Mouse (Mus musculus): ENCODE data around the gene Tldc2.

Gene Tldc2

DNA sequence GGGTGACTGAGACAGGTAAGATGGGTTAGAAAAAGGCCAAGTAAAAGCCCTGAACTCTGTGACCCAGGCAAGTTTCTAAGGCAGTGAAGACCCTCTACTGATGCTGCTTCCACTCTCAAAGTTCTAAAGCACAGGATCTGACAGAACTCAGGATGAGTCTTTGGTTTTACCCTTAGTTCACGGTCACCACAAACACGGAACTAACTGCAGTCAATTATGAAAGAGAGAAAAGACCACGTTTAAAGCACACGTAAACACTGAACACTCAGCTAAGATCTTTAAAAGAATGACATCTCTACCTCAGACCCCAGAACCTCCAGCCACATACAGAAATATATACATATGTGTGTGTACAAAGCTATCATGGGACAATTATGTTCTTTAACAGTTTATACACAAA is 42.2 kb downstream of the Tldc2 start:
- DNase-seq, result no peak

DNA sequence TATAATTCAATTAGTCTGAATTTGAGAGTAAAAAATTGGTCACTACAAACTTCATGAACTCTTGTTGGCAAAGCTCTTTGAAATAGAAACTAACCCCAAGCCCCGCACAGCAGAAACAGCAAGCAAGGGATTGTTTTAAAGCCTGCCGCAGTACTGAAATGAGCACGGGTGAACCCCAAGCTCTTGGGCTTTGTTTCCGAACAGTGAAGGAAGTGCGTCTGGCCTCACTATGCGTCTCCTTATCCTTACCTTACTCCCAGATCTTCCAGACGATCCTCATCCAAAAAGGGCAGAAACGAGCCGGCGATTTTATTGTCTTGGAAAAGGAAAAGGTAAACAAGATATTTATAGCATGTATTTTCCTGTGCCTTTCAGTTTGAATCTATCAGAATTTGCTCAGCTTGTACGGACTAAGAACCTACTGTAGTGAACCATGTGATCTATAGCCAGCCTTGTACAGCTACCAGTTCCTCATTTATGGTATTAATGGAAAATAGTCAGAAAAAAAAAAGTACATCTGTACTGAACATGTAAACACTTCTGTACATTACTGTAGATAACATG is 42.8 kb downstream of the Tldc2 start:
- DNase-seq, result no peak

DNA sequence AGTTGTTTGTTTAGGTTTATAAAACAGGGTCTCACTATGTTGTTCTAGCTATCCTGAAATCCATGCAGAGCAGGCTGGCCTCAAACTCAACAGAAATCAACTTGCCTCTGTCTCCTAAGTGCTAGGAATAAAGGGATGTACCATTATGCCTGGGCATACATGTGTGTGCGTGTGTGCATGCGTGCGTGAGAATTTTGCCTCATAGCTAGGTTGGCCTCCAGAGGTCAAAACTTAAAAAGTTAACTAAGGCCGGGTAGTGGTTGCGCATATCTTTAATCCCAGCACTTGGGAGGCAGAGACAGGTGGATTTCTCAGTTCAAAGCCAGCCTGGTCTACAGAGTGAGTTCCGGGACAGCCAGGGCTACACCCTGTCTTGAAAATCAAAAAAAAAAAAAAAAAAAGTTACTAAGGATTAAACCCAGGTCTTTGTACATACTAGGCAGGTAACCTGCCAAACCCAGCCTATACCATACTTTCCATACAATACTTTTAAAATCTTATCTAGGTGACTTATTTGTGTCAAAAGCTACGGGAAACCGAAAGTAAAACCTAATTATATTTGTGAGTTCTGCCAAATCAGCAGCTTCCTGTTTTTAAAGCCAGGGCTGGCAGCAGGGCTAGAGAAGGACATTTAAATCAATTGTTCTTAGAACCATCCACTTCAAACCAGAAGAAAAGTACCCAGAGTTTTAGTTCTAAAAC is 44.1 kb downstream of the Tldc2 start:
- DNase-seq, result peak in 1 of 2 experiments; percentile 49

DNA sequence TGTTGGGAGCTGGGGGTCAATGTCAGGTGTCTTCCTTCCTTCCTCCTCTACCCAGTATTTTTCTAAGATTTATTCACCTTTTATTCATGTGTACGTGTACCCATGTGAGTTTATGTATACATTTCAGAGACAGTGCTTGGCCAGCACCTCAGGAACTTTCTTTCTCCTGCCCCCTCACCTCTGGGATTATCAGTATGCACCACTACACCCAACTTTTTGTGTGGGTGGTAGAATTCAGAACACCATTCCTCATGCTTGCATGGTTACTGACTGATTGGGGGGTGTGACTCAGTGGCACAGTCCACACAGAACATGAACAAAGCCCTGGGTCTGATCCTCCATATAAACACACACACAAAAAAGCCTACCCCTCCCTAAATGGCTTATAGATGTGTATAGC is 45.2 kb downstream of the Tldc2 start:
- no peak for DNase-seq

DNA sequence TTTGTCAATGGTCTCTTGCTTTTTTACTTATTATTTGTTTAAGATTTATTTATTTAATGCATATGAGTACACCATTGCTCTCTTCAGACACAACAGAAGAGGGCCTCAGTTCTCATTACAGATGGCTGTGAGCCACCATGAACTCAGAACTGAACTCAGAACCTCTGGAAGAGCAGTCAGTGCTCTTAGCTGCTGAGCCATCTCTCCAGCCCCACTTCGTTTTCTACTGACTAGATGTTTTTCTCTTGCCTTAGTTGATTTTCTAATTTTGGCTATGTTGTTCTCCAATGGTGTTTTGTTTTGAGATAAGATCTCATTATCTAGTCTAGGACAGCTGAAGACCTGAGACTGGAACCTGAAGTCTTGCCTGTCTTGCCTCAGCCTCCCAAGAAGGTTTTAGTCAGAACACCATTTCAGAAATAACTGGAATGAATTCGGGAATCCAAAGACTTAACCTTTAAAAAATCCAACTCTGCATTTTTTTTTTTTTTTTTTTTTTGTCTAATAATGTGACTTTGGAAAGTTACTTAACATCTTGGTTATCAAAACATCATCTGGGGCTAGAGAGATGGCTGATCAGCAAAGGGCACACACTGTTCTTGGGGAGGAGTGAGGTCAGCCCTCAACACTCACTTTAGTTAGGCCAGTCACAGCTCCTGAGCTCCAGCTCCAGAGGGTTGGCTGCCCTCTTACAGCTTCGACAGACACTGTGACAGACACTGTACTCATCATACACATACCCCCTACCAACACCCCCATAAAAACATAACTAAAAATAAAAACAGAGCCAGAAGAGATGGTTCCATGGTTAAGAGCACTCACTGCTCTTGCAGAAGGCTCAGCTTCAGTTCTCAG is 46.1 kb downstream of the Tldc2 start:
- DNase-seq, result no peak

DNA sequence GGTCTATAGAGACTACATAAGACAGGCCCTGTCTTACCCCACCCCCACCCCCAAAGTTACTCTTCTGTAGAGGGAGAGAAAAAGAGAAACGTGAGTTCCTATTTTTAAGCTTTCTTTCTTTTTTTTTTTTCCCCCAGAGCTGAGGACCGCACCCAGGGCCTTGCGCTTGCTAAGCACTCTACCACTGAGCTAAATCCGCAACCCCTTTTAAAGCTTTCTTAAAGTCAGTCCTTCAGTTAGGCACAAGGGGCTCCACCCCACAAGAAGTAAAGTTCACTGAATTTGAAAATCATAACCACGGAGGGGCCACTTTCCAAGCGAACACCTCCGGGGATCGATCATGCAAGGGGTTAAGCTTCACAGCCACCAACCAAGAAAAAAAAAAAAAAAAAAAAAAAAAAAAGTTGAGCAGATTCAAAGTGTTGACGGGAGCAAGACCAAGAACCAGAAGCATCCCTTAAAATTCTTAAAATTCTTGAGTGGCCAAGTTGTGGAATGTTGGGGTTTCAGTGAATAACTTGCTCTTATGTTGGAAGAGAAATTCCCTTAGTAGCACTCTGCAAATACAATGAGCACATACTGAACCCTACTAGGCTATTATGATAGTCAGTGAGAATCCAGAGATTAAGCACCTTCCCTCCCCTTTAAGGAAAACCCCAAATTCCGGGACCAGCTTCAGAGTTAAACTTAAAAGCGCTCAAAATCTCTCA is 47.1 kb downstream of the Tldc2 start:
- no peak for DNase-seq

DNA sequence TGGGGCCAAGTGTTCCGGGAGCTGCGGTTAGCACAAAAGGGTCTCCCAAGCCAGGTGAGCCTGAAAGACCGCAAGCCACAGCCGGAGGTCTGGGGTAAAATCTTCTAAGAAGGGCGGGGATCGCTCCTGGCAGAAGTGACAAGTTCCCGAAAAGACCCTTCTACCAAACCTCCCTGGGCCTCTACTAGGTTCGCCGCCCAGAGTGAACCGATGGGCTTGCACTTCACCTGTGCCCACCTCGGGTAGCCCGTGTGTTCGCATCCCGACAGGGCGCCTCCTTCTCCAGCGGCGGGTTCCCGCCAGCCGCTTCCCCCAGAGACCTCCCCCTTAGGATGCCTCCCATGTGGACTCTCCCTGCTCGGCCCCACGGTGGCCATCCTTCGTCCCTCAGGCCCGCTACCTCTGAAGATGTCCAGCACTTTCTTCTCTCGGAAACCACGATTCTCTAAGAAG is 47.6 kb downstream of the Tldc2 start:
- DNase-seq, result peak in 1 of 2 experiments; percentile 46

DNA sequence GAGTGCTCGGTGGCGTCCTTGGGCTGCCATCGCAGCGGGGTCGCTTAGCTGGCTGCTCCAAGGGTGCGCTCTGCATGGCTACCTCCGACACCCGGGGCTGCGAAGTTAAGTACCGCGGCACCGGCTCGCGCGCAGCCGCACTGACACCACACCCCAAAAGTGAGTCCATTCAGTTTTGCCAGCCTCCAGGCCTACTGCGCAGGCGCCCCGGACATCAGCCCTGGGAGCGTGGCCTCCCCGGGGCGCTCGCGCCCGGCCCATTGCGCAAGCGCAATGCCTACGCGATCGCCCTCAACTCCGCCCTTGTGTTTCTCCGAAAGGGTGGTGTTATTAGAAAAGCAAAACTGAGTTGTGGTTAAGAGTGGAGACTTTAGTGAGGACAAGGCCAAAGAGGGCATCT is 48.2 kb downstream of the Tldc2 start, which contains the start of gene Samhd1:
TSS of gene Samhd1 (minus strand) at position 252 of the 400 bp plus-strand sequence.
- DNase-seq, result peak; percentile 97 to 98

DNA sequence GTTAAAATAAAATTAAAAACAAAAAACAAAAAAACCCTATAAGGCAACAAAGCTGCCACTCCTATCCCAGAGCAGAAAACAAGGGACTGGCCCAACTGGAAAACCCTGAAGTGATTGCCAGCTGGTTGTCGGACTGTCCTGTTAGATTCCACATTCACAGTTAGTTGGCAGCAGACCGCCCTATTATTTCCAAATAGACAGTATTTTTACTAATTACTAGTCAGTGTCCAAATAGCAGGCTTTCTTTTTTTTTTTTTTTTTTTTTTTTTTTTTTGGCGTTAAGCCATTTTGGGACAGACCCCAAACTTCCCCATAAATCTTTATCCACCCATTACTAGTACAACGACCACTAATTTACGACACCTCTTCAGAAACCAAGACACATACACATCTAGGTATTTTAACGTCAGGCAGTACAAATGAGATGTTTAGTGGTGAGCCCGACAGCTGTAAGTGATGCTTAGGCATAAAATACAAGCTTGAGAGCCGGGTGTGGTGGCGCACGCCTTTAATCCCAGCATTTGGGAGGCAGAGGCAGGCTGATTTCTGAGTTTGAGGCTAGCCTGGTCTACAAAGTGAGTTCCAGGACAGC is 48.8 kb downstream of the Tldc2 start:
- DNase-seq, result no peak

DNA sequence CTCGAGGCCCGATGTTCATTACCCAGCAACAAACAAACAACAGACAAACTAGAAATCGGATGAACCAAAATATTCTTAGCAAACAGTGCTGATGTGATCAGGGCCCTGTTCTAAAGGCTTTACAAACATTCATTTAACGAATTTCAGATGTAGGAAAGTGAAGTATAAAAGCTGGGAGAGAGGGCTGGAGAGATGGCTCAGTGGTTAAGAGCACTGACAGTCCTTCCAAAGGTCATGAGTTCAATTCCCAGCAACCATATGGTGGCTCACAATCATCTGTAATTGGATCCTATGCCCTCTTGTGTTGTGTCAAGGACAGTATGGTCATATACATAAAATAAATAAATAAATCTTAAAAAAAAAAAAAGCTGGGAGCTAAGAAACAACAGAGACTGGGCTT is 49.3 kb downstream of the Tldc2 start:
- no peak for DNase-seq

DNA sequence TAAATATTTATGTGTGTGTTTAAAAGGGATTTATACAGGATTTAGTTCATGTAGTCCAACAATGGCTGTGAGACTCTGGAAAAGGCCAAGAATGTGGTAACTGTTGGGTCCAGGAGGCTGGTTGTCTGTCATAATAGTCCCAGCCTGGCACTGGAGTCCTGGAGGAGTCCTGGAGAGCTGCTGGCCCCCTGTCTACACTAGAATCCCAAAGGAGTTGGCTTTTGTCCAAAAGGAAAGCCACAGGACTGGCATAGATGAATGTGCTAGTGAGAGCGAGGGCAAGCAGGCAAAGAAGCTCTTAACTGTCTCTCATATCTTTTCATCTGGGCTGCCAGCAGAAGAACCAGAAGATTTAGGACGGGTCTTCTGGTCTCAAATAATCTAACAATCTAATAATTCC is 49.8 kb downstream of the Tldc2 start:
- DNase-seq, result no peak

DNA sequence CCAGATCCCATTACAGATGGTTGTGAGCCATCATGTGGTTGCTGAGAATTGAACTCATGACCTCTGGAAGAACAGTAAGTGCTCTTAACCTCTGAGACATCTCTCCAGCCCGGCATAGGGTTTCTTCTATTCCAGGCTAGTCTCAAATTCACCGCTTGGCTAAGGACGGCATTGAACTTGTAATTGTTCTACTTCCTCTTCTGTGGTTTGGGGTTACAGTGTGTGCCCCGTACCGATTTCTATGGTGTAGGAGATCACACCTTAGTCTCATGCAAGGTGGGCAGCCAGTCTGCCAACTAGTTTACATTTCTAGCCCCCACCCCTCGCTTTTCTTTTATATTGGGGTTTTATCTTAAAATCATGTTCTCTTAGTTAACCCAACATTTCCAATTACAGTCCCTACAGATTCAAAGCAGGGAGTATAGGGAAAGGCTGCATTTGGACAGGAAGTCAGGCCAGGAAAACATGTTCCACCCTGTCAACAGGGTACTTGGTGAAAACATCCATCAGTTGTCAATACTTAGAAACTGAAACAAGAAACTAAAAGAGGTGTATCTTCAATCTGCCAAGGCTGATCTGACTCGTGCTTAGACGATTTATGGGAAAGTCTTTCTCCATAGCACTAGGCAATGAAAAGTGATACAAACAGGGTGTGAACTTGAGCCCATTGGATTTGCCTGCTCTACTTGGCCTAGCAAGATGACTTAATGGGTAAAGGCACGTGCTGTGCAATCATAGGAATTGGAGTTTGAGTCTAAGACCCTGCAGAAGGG is 51.3 kb downstream of the Tldc2 start:
- DNase-seq, result no peak

DNA sequence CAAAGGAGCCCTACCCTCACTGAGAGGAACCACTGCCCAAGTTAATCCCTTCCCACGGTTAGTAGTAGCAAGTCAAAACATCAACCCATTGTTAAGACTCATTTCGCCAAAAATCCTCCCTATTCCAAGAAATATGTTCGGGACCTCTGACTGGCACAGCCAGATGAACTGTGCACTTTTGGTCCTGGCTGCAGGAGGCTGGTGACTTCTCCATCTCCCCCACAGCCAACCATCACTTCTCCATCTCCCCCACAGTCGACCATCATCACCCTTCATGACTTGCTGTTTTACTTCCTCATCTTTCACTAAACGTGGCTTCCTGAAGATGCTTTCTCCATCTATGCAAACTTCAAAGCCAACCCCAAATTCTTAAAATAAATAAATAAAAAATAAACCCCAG is 52.0 kb downstream of the Tldc2 start:
- DNase-seq, result no peak

DNA sequence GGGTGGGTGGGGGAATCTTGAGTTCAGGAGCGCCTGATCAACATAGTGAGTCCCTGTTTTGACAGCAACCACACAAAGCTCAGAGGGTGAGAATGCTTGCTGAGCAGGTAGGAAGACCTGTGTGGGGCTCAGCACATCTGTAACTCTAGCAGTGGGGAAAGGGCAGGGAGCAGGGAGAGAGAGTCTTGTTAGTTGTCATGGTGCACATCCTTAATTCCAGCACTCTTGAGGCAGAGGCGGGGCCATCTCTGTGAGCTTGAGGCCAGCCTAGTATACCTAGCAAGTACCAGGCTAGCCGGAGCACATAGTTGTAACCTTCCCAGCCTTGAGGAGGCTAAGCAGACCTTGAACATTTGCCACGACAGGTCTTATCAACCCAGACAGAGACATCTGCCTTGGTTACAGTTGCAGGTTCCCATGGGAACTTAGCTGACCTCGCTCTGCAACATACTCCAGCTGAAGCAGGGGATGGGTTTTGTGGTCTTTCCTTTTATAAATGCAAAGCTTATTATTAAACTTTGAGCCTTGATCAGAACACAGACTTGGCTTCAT is 52.5 kb downstream of the Tldc2 start:
- no peak for DNase-seq

DNA sequence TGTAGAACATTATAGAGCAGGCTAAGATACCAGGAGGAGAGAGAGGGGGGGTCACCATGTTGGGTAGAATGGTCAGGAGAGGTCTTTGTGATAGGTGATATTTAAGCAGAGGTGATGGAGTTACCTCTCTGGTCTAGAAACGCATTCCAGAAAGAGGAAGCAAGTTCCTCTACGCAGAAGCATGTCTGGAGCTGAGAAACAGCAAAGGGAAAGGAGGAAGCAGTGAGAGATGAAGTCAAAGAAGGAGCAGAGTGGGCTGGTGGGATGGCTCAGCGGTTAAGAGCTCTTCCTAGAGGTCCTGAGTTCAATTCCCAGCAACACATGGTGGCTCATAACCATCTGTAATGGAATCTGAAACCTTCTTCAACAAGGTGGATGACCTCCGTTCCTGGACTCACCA is 55.1 kb downstream of the Tldc2 start:
- no peak for DNase-seq

DNA sequence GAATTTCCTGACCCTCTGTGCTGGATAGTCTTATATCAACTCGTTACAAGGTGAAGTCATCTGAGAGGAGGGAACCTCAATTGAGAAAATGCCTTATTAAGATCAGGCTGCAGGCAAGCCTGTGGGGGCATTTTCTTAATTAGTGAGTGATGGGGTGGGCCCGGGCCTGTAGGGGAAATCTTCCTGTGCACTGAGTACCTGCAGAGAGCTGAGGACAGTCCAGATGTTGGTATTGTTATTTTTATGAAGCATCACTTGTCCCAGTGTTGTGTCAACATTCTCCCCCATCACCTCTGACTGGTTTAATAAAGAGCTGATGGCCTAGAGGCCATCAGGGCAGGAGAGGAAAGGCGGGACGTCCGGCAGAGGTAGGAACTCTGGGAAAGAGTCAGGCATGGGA is 57.3 kb downstream of the Tldc2 start:
- DNase-seq, result no peak

DNA sequence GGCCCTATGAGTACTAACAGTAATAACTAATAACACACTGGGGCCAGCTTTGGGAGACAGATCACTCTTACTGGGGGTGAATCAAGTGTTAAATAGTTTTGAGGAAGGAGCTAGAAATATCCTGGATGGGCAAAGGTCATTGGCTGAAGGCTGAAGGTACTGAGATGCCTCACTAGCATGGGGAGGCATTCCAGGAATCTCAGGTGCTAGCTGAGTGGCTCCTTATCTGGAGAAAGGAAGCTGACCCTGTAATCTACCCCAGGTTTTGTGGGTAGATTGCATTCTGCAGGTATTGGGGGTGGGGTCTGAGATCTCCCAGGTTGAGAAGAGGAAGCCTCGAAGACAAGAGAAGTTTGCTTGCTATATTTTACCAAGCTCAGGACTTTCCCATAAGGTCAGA is 58.3 kb downstream of the Tldc2 start:
- DNase-seq, result no peak

Measured in lung, adult 18-20 months (tissue).